Mouse (Mus musculus) kidney, embryonic 15.5 days (tissue): ENCODE measurements at regions not wholly inside any gene's neighbourhood (a gene's known extent, or its start where the extent isn't known, plus 50 kb on each side); places are given as distances from the start of the nearest gene placed in this dataset.
"Not testable (repeated sequence)": the region's sequence is repeated elsewhere in the genome, so short reads cannot be mapped to it uniquely, and the experiment has no call there.

Experiments
- ATAC-seq: fragments of 200-750 bp; cut with Nextera tagmentation; replicated peaks from 2 replicates; pipeline ENCODE4 v1.8.0; 2017; ENCODE audit warnings: moderate TSS enrichment; ENCODE audit not compliant: low FRiP score
- H3K27ac ChIP-seq: fragments of 300-500 bp; sonication (generic); 2 replicates; pipeline ENCODE4 v1.5.1; 2015; ENCODE audit warnings: mild to moderate bottlenecking, inconsistent platforms
- H3K27me3 ChIP-seq: fragments of 300-500 bp; sonication (generic); 2 replicates; pipeline ENCODE4 v1.6.1; 2015; ENCODE audit warnings: inconsistent platforms
- H3K36me3 ChIP-seq: fragments of 300-500 bp; sonication (generic); 2 replicates; pipeline ENCODE4 v1.6.1; 2015; ENCODE audit warnings: inconsistent platforms
- H3K4me1 ChIP-seq: fragments of 300-500 bp; sonication (generic); 2 replicates; pipeline ENCODE4 v1.6.1; 2015; ENCODE audit warnings: inconsistent platforms
- H3K4me2 ChIP-seq: fragments of 300-500 bp; sonication (generic); 2 replicates; pipeline ENCODE4 v1.6.1; 2015; ENCODE audit warnings: moderate library complexity, mild to moderate bottlenecking, inconsistent platforms
- H3K4me3 ChIP-seq: fragments of 300-500 bp; sonication (generic); replicated peaks from 2 replicates; pipeline ENCODE4 v1.5.1; 2015; ENCODE audit warnings: mild to moderate bottlenecking, inconsistent platforms
- H3K9ac ChIP-seq: fragments of 300-500 bp; sonication (generic); 2 replicates; pipeline ENCODE4 v1.6.1; 2015; ENCODE audit warnings: mild to moderate bottlenecking, inconsistent platforms
- H3K9me3 ChIP-seq: fragments of 300-500 bp; sonication (generic); replicated peaks from 2 replicates; pipeline ENCODE4 v1.6.1; 2016; ENCODE audit warnings: inconsistent platforms
- WGBS: fragments of 180-500 bp; shearing (Covaris S2); methylation state at CpG from one replicate; pipeline ENCODE4 v1.1.7; 2015; ENCODE audit warnings: mixed read lengths; 5-methylcytosine and 5-hydroxymethylcytosine counted together

GRCm38 (mm10) chr14:53030227-53030626 lies 534.7 kb upstream of the Olfr1507 start:
- H3K9me3 ChIP-seq, H3K27ac ChIP-seq, H3K4me2 ChIP-seq, H3K9ac ChIP-seq, H3K27me3 ChIP-seq, ATAC-seq, H3K36me3 ChIP-seq, H3K4me3 ChIP-seq, H3K4me1 ChIP-seq: not testable (repeated sequence)
- no CpG with 5 or more reads among the region's 4 CpGs for WGBS

GRCm38 (mm10) chr14:53026958-53027357 lies 531.4 kb upstream of the Olfr1507 start:
- not testable (repeated sequence) for H3K4me2 ChIP-seq, H3K4me3 ChIP-seq, H3K9ac ChIP-seq, ATAC-seq, H3K9me3 ChIP-seq, H3K36me3 ChIP-seq, H3K4me1 ChIP-seq, H3K27me3 ChIP-seq, H3K27ac ChIP-seq
- no CpG with 5 or more reads among the region's 1 CpGs for WGBS

GRCm38 (mm10) chr14:53020152-53020551 lies 524.6 kb upstream of the Olfr1507 start:
- H3K4me3 ChIP-seq, H3K27ac ChIP-seq, H3K9ac ChIP-seq, H3K4me2 ChIP-seq, H3K36me3 ChIP-seq, ATAC-seq, H3K9me3 ChIP-seq, H3K4me1 ChIP-seq, H3K27me3 ChIP-seq: not testable (repeated sequence)
- no CpG with 5 or more reads among the region's 6 CpGs for WGBS

- not testable (repeated sequence) for H3K9me3 ChIP-seq, H3K27me3 ChIP-seq, H3K9ac ChIP-seq, ATAC-seq, H3K4me1 ChIP-seq, H3K27ac ChIP-seq, H3K4me2 ChIP-seq, H3K36me3 ChIP-seq, H3K4me3 ChIP-seq
- no CpG with 5 or more reads among the region's 5 CpGs for WGBS
These were observed 512.2 kb upstream of the Olfr1507 start for GRCm38 (mm10) chr14:53007741-53008140.

GRCm38 (mm10) chr14:53007323-53007722 lies 511.8 kb upstream of the Olfr1507 start:
- not testable (repeated sequence) for ATAC-seq, H3K9ac ChIP-seq, H3K27ac ChIP-seq, H3K4me1 ChIP-seq, H3K27me3 ChIP-seq, H3K4me3 ChIP-seq, H3K4me2 ChIP-seq, H3K36me3 ChIP-seq, H3K9me3 ChIP-seq
- WGBS, result no CpG with 5 or more reads among the region's 4 CpGs

- H3K27ac ChIP-seq, ATAC-seq, H3K4me2 ChIP-seq, H3K36me3 ChIP-seq, H3K27me3 ChIP-seq, H3K4me3 ChIP-seq, H3K4me1 ChIP-seq, H3K9ac ChIP-seq, H3K9me3 ChIP-seq: not testable (repeated sequence)
- WGBS, result 83% methylated on average over 1 of the region's 1 CpGs
These were observed 505.7 kb upstream of the Olfr1507 start for GRCm38 (mm10) chr14:53001289-53001688.

- H3K9ac ChIP-seq, H3K4me1 ChIP-seq, H3K4me3 ChIP-seq, H3K36me3 ChIP-seq, H3K4me2 ChIP-seq, H3K9me3 ChIP-seq, H3K27me3 ChIP-seq, ATAC-seq, H3K27ac ChIP-seq: not testable (repeated sequence)
- 62% methylated on average over 1 of the region's 4 CpGs for whole genome bisulfite sequencing
These were observed 496.7 kb upstream of the Olfr1507 start for GRCm38 (mm10) chr14:52992106-52992760.

GRCm38 (mm10) chr14:52991328-52991665 lies 495.7 kb upstream of the Olfr1507 start:
- not testable (repeated sequence) for H3K4me3 ChIP-seq, H3K4me2 ChIP-seq, H3K36me3 ChIP-seq, H3K9me3 ChIP-seq, H3K4me1 ChIP-seq, H3K27ac ChIP-seq, H3K27me3 ChIP-seq, ATAC-seq, H3K9ac ChIP-seq
- WGBS, result no CpG with 5 or more reads among the region's 3 CpGs

GRCm38 (mm10) chr14:52990569-52991327 lies 495.2 kb upstream of the Olfr1507 start:
- WGBS, result no CpG with 5 or more reads among the region's 12 CpGs
- not testable (repeated sequence) for H3K4me2 ChIP-seq, H3K9ac ChIP-seq, H3K36me3 ChIP-seq, H3K9me3 ChIP-seq, H3K4me3 ChIP-seq, ATAC-seq, H3K27ac ChIP-seq, H3K27me3 ChIP-seq, H3K4me1 ChIP-seq

GRCm38 (mm10) chr14:52989940-52990339 lies 494.4 kb upstream of the Olfr1507 start:
- not testable (repeated sequence) for H3K27ac ChIP-seq, H3K4me3 ChIP-seq, H3K4me1 ChIP-seq, H3K27me3 ChIP-seq, H3K9me3 ChIP-seq, H3K9ac ChIP-seq, H3K36me3 ChIP-seq, ATAC-seq, H3K4me2 ChIP-seq
- WGBS, result 81% methylated on average over 1 of the region's 1 CpGs

GRCm38 (mm10) chr14:52988563-52988962 lies 493.0 kb upstream of the Olfr1507 start:
- H3K9me3 ChIP-seq, H3K4me1 ChIP-seq, H3K27ac ChIP-seq, H3K36me3 ChIP-seq, H3K9ac ChIP-seq, H3K27me3 ChIP-seq, H3K4me2 ChIP-seq, H3K4me3 ChIP-seq, ATAC-seq: not testable (repeated sequence)
- WGBS, result no CpG with 5 or more reads among the region's 6 CpGs

GRCm38 (mm10) chr14:52972207-52973003 lies 476.9 kb upstream of the Olfr1507 start:
- WGBS, result no CpG with 5 or more reads among the region's 12 CpGs
- H3K4me3 ChIP-seq, H3K36me3 ChIP-seq, H3K4me1 ChIP-seq, H3K9me3 ChIP-seq, H3K9ac ChIP-seq, H3K27me3 ChIP-seq, H3K27ac ChIP-seq, ATAC-seq, H3K4me2 ChIP-seq: not testable (repeated sequence)
